Mouse (Mus musculus): Measurements from ENCODE around the gene Ptger4.
A peak's percentile ranks its signal among the peaks of the same experiment; 100 is the strongest.
"Not testable (repeated sequence)": the region's sequence is repeated elsewhere in the genome, so short reads cannot be mapped to it uniquely, and the experiment has no call there.

The Ptger4 gene

GRCm38 (mm10) chr15:5238073-5238472 is 5.9 kb downstream of the Ptger4 start:
- no peak for DNase-seq (ENCODE audit: low spot score)

GRCm38 (mm10) chr15:5237012-5237660 is 6.9 kb downstream of the Ptger4 start:
- no peak for DNase-seq (ENCODE audit: low spot score)

GRCm38 (mm10) chr15:5236538-5236937 is 7.4 kb downstream of the Ptger4 start:
- peak; percentile 79 for DNase-seq (ENCODE audit: low spot score)

GRCm38 (mm10) chr15:5235527-5235926 is 8.5 kb downstream of the Ptger4 start:
- peak; percentile 35 for DNase-seq (ENCODE audit: low spot score)

GRCm38 (mm10) chr15:5234659-5235058 is 9.3 kb downstream of the Ptger4 start:
- DNase-seq (ENCODE audit: low spot score) = no peak

GRCm38 (mm10) chr15:5230746-5231145 is 13.2 kb downstream of the Ptger4 start:
- not testable (repeated sequence) for DNase-seq (ENCODE audit: low spot score)

GRCm38 (mm10) chr15:5220491-5220890 is 23.5 kb downstream of the Ptger4 start:
- no peak for DNase-seq (ENCODE audit: low spot score)

GRCm38 (mm10) chr15:5209116-5209515 is 34.9 kb downstream of the Ptger4 start:
- no peak for DNase-seq (ENCODE audit: low spot score)

GRCm38 (mm10) chr15:5205222-5205621 is 38.8 kb downstream of the Ptger4 start:
- no peak for DNase-seq (ENCODE audit: low spot score)

GRCm38 (mm10) chr15:5196691-5197090 is 47.3 kb downstream of the Ptger4 start:
- no peak for DNase-seq (ENCODE audit: low spot score)

GRCm38 (mm10) chr15:5195987-5196514 is 47.9 kb downstream of the Ptger4 start:
- DNase-seq (ENCODE audit: low spot score) = no peak

GRCm38 (mm10) chr15:5194931-5195330 is 49.1 kb downstream of the Ptger4 start:
- DNase-seq (ENCODE audit: low spot score) = no peak

GRCm38 (mm10) chr15:5194446-5194845 is 49.5 kb downstream of the Ptger4 start:
- DNase-seq (ENCODE audit: low spot score) = no peak

- DNase-seq (ENCODE audit: low spot score) = no peak
These were observed 50.2 kb downstream of the Ptger4 start for GRCm38 (mm10) chr15:5193833-5194232.

- no peak for DNase-seq (ENCODE audit: low spot score)
These were observed 54.4 kb downstream of the Ptger4 start for GRCm38 (mm10) chr15:5189504-5190093.

- DNase-seq (ENCODE audit: low spot score) = no peak
These were observed 56.0 kb downstream of the Ptger4 start for GRCm38 (mm10) chr15:5188029-5188428.

GRCm38 (mm10) chr15:5187116-5187515 is 56.9 kb downstream of the Ptger4 start:
- DNase-seq (ENCODE audit: low spot score) = no peak

GRCm38 (mm10) chr15:5186293-5186675 is 57.7 kb downstream of the Ptger4 start:
- no peak for DNase-seq (ENCODE audit: low spot score)

- peak; percentile 82 for DNase-seq (ENCODE audit: low spot score)
These were observed 58.4 kb downstream of the Ptger4 start, which contains the start of gene Ttc33 for GRCm38 (mm10) chr15:5185366-5186292. Ttc33 (plus strand) TSS chr15:5185525.

GRCm38 (mm10) chr15:5184668-5185330 is 59.2 kb downstream of the Ptger4 start:
- DNase-seq (ENCODE audit: low spot score) = peak; percentile 9

GRCm38 (mm10) chr15:5173217-5173820 is 70.7 kb downstream of the Ptger4 start:
- no peak for DNase-seq (ENCODE audit: low spot score)
